Mouse (Mus musculus) cerebellum, adult 8-10 months (tissue): Measurements from ENCODE around the gene Olfr456.
"Not testable (repeated sequence)": the region's sequence is repeated elsewhere in the genome, so short reads cannot be mapped to it uniquely, and the experiment has no call there.

Experiments used
- DNase-seq: peaks from one replicate; pipeline ENCODE4 v3.0.0; 2022

Olfr456 gene

GRCm38 (mm10) chr6:42487114-42487513 lies at the start of gene Olfr456:
Olfr456 (minus strand) TSS chr6:42487214.
- no peak for DNase-seq

DNA sequence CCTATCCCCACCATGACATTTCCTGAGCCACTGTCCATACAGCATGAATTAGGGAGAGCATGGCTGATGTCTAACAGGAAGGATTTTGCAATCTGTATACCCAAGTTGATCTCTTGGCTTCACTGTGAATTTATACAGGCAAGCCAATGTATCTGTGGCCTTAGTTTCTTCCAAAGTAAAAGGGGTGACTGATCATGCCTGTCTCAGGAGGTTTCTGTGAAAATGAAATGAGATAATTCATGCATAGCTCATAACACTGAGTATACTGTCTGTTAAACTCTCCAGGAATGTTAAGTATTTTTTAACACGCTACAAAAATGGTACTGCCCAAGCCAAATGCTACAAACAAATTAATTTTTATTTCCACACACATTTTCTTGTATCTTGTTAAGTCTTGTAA lies 26.4 kb upstream of the Olfr456 start:
- DNase-seq: no peak

DNA sequence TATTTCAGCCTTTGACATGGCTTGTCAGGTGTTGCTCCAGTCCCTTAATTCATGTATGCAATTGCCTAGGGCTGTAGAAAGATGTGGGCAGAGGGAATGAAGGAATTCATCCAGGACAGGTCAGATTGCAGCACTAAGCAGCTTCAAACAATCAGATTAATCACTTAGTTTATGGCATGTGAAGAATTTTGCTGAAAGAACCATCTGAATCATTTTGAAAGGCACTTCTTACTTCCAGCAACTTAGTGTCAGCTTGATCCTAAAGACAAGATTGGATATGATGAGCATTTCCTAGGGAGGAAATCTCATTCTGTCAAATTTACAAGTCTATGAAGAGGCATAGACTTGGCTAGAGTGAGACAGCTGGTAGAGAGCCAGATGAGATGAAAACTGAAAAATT lies 22.3 kb upstream of the Olfr456 start:
- DNase-seq: no peak

DNA sequence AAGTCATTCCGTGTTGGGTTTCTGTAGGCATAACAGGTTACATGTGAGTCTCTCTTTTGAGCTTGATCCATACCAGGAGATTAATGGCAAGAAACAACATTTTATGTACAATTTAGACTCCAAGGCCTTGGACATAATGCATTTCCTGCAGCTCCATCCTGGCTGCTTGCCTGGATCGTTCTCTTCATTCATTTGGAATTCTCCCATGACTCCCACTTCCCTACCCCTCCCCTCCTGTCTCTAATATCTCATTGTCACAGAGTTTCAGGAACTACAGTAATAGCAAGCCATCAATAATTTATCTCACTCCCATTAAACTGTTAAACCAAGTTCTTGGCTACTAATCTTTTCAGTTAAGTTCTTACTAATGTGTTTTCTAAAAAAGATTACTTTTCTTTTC lies 16.5 kb upstream of the Olfr456 start:
- no peak for DNase-seq

- DNase-seq: no peak
Measured at GRCm38 (mm10) chr6:42489731-42490130, 2.7 kb upstream of the Olfr456 start.

GRCm38 (mm10) chr6:42484633-42485032 lies 2.4 kb downstream of the Olfr456 start:
- no peak for DNase-seq

GRCm38 (mm10) chr6:42476235-42476634 lies 10.8 kb downstream of the Olfr456 start, which contains the start of gene Olfr457:
Olfr457 (minus strand) TSS chr6:42476335.
- DNase-seq: no peak

DNA sequence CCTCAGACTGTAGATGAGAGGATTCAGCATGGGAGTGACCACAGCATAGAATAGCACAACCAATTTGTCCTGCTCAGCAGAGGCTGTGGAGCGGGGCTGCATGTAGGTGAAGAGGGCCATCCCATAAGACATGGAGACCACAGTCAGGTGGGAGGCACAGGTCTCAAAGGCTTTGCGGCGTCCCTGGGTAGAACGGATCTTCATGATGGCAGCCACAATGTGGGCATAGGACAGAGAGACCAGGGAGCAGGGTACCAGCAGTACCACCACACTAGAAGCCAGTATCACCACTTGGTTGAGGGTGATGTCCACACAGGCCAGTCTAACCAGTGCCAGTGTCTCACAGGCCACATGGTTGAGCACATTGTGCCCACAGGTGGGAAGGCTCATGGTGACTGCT lies 15.7 kb downstream of the Olfr456 start:
- not testable (repeated sequence) for DNase-seq

GRCm38 (mm10) chr6:42470542-42470941 lies 16.5 kb downstream of the Olfr456 start:
- no peak for DNase-seq

GRCm38 (mm10) chr6:42465096-42465495 lies 21.9 kb downstream of the Olfr456 start, which contains the start of gene Olfr458:
Olfr458 (minus strand) TSS chr6:42465196.
- no peak for DNase-seq

DNA sequence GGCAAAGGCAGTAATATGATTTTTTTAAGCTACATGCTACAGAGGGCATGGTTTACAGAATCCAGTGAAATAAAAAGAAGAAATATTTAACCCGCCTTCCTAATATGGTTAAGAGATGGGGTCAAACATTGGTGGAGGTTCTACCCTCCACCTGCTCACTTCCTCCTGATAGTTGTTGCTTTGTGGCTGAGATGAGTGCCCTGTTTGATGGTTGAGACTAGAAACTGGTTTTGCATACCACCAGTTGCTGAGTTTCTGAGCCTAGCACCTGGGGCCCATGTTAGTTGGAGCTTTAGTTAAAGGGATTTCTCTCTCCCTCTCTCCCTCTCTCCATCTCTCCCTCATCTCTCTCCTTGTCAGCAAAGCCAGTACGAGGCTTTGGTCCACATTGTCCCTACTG lies 39.6 kb downstream of the Olfr456 start:
- no peak for DNase-seq

- no peak for DNase-seq
Measured at GRCm38 (mm10) chr6:42444491-42444890, 42.5 kb downstream of the Olfr456 start.

GRCm38 (mm10) chr6:42441395-42441794 lies 45.6 kb downstream of the Olfr456 start:
- DNase-seq: no peak
